Mouse (Mus musculus): ENCODE measurements around the gene Magi2. TPM values are rescaled to one million over a fixed set of nuclear protein-coding genes. Genes with fewer than 3 reads are reported as not detected.

Magi2 gene
- polyA plus RNA-seq, 1 experiment from 2014 or later, result 7.3 TPM

DNA sequence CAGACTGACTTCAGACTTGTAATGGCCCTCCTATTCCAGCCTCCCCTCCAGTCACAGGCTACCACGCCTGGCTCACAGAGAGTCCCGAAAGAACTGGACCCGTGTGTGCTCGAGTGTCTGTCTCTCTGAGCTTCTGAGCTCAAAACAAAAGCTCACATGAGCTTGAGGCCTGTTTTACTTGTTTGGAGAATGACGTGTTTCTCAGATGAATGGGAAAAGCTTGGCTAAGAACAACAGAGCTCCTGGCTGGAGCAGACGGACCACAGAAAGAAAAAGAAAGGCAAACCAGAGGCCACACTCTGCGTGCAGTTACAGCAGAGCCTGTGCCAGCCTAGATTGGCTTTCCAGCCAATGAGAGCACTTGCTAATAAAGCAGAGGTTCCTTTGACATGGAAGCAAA is 1524.9 kb downstream of the Magi2 start:
- no peaks in the 10 kb centered on the region for H3K9me3 ChIP-seq (ENCODE audit: control insufficient read depth, low read depth, low read length)
- no peaks in the 10 kb centered on the region for H3K36me3 ChIP-seq (ENCODE audit: control insufficient read depth, insufficient read depth, low read length)
- H3K27ac ChIP-seq (ENCODE audit: low read length), result no peak overlapping the region
- H3K4me1 ChIP-seq (ENCODE audit: control insufficient read depth, insufficient read depth, low read length), result no peaks in the 10 kb centered on the region
- H3K4me3 ChIP-seq (ENCODE audit: low read depth, low read length), result no peak overlapping the region
- no peak for ATAC-seq (ENCODE audit: insufficient number of reproducible peaks, insufficient read depth, low FRiP score, low read depth)
- H3K27me3 ChIP-seq (ENCODE audit: control insufficient read depth, insufficient read depth, low read length), result no peaks in the 10 kb centered on the region
- no peak overlapping the region for H3K4me2 ChIP-seq (replicated peaks; ENCODE audit: low read depth, low read length)
- WGBS, result 49% methylated on average over 7 of the region's 7 CpGs
- H3K9ac ChIP-seq (replicated peaks; ENCODE audit: low read depth, low read length), result no peak overlapping the region

- Histone ChIP-seq H3K27ac (ENCODE audit: low read length) (no peak overlapping the region), H3K4me1 (ENCODE audit: control insufficient read depth, insufficient read depth, low read length) (no peaks in the 10 kb centered on the region), H3K4me3 (ENCODE audit: low read depth, low read length) (no peak overlapping the region), H3K9me3 (ENCODE audit: control insufficient read depth, low read depth, low read length) (no peaks in the 10 kb centered on the region), H3K36me3 (ENCODE audit: control insufficient read depth, insufficient read depth, low read length) (no peaks in the 10 kb centered on the region), H3K27me3 (ENCODE audit: control insufficient read depth, insufficient read depth, low read length) (no peaks in the 10 kb centered on the region), H3K9ac (replicated peaks; ENCODE audit: low read depth, low read length) (no peak overlapping the region), H3K4me2 (replicated peaks; ENCODE audit: low read depth, low read length) (no peak overlapping the region)
- ATAC-seq (ENCODE audit: insufficient number of reproducible peaks, insufficient read depth, low FRiP score, low read depth), result no peak
- 33% methylated on average over 2 of the region's 2 CpGs for WGBS
These were observed 1526.3 kb downstream of the Magi2 start for GRCm38 (mm10) chr5:20753096-20753495.

GRCm38 (mm10) chr5:20753963-20754362 is 1527.1 kb downstream of the Magi2 start:
- no peak for ATAC-seq (ENCODE audit: insufficient number of reproducible peaks, insufficient read depth, low FRiP score, low read depth)
- Histone ChIP-seq H3K4me3 (ENCODE audit: low read depth, low read length) (no peak overlapping the region), H3K27me3 (ENCODE audit: control insufficient read depth, insufficient read depth, low read length) (no peaks in the 10 kb centered on the region), H3K9ac (replicated peaks; ENCODE audit: low read depth, low read length) (no peak overlapping the region), H3K27ac (ENCODE audit: low read length) (no peak overlapping the region), H3K9me3 (ENCODE audit: control insufficient read depth, low read depth, low read length) (no peaks in the 10 kb centered on the region), H3K4me1 (ENCODE audit: control insufficient read depth, insufficient read depth, low read length) (no peaks in the 10 kb centered on the region), H3K36me3 (ENCODE audit: control insufficient read depth, insufficient read depth, low read length) (no peaks in the 10 kb centered on the region), H3K4me2 (replicated peaks; ENCODE audit: low read depth, low read length) (no peak overlapping the region)
- WGBS, result 69% methylated on average over 5 of the region's 5 CpGs

Data from stomach, embryonic 14.5 days (tissue).